Mouse (Mus musculus): ENCODE measurements around the gene Tnnc2. TPM values are rescaled to one million over a fixed set of nuclear protein-coding genes. Genes with fewer than 3 reads are reported as not detected.

Tnnc2 gene
- not detected for polyA plus RNA-seq (2017; shearing (Covaris generic))

GRCm38 (mm10) chr2:164779481-164780086 is at the start of gene Tnnc2:
Tnnc2 (minus strand) TSS chr2:164779967.

GRCm38 (mm10) chr2:164828437-164828836 is 48.7 kb upstream of the Tnnc2 start, which contains the start of gene Spata25:
Spata25 (minus strand) TSS chr2:164828537.

GRCm38 (mm10) chr2:164822636-164823165 is 42.9 kb upstream of the Tnnc2 start, which contains the start of gene Zswim1:
Zswim1 (plus strand) TSS chr2:164822686.

GRCm38 (mm10) chr2:164804533-164805331 is 25.0 kb upstream of the Tnnc2 start, which contains the start of the genes Acot8 and Zswim3:
Acot8 (minus strand) TSS chr2:164804882.
Zswim3 (plus strand) TSS chr2:164805098.

GRCm38 (mm10) chr2:164785481-164786387 is 6.0 kb upstream of the Tnnc2 start, which contains the start of gene Snx21:
Snx21 (plus strand) TSS chr2:164785823.

GRCm38 (mm10) chr2:164769258-164770037 is 10.3 kb downstream of the Tnnc2 start, which contains the start of gene Ube2c:
Ube2c (plus strand) TSS chr2:164769898.

GRCm38 (mm10) chr2:164745843-164746479 is 33.8 kb downstream of the Tnnc2 start, which contains the start of the genes Wfdc3 and Dnttip1:
Wfdc3 (minus strand) TSS chr2:164745931.
Dnttip1 (plus strand) TSS chr2:164745983.

Other genes with a start within 250 kb of the Tnnc2 start
- gene Wfdc2, start 217.6 kb downstream of the Tnnc2 start, polyA plus RNA-seq (2017; shearing (Covaris generic)) = 2.6 TPM
- gene Spint3, start 206.5 kb downstream of the Tnnc2 start, polyA plus RNA-seq (2017; shearing (Covaris generic)) = not detected
- gene Wfdc6a, start 194.5 kb downstream of the Tnnc2 start, polyA plus RNA-seq (2017; shearing (Covaris generic)) = not detected
- gene Eppin, start 186.4 kb downstream of the Tnnc2 start, polyA plus RNA-seq (2017; shearing (Covaris generic)) = not detected
- not detected for gene Wfdc6b, start 166.4 kb downstream of the Tnnc2 start, polyA plus RNA-seq (2017; shearing (Covaris generic))
- gene Wfdc8, start 166.3 kb downstream of the Tnnc2 start, polyA plus RNA-seq (2017; shearing (Covaris generic)) = not detected
- not detected for gene Wfdc16, start 141.2 kb downstream of the Tnnc2 start, polyA plus RNA-seq (2017; shearing (Covaris generic))
- gene Wfdc10, start 123.9 kb downstream of the Tnnc2 start, polyA plus RNA-seq (2017; shearing (Covaris generic)) = not detected
- gene Wfdc9, start 123.4 kb downstream of the Tnnc2 start, polyA plus RNA-seq (2017; shearing (Covaris generic)) = not detected
- gene Wfdc11, start 105.9 kb downstream of the Tnnc2 start, polyA plus RNA-seq (2017; shearing (Covaris generic)) = not detected
- gene Wfdc13, start 94.9 kb downstream of the Tnnc2 start, polyA plus RNA-seq (2017; shearing (Covaris generic)) = not detected
- not detected for gene Spint4, start 81.5 kb downstream of the Tnnc2 start, polyA plus RNA-seq (2017; shearing (Covaris generic))
- gene Spint5, start 64.7 kb downstream of the Tnnc2 start, polyA plus RNA-seq (2017; shearing (Covaris generic)) = not detected
- not detected for gene Wfdc3, start 34.0 kb downstream of the Tnnc2 start, polyA plus RNA-seq (2017; shearing (Covaris generic))
- 10.4 TPM for gene Dnttip1, start 34.0 kb downstream of the Tnnc2 start, polyA plus RNA-seq (2017; shearing (Covaris generic))
- 8.4 TPM for gene Ube2c, start 10.1 kb downstream of the Tnnc2 start, polyA plus RNA-seq (2017; shearing (Covaris generic))
- gene Snx21, start 5.9 kb upstream of the Tnnc2 start, polyA plus RNA-seq (2017; shearing (Covaris generic)) = 6.5 TPM
- 43.9 TPM for gene Acot8, start 24.9 kb upstream of the Tnnc2 start, polyA plus RNA-seq (2017; shearing (Covaris generic))
- gene Zswim3, start 25.1 kb upstream of the Tnnc2 start, polyA plus RNA-seq (2017; shearing (Covaris generic)) = 9.8 TPM
- 27.5 TPM for gene Zswim1, start 42.7 kb upstream of the Tnnc2 start, polyA plus RNA-seq (2017; shearing (Covaris generic))
- gene Spata25, start 48.6 kb upstream of the Tnnc2 start, polyA plus RNA-seq (2017; shearing (Covaris generic)) = 0.72 TPM
- 218 TPM for gene Ctsa, start 52.9 kb upstream of the Tnnc2 start, polyA plus RNA-seq (2017; shearing (Covaris generic))
- gene Neurl2, start 53.5 kb upstream of the Tnnc2 start, polyA plus RNA-seq (2017; shearing (Covaris generic)) = 2.6 TPM
- gene Pltp, start 77.7 kb upstream of the Tnnc2 start, polyA plus RNA-seq (2017; shearing (Covaris generic)) = 0.98 TPM
- 155 TPM for gene Pcif1, start 99.3 kb upstream of the Tnnc2 start, polyA plus RNA-seq (2017; shearing (Covaris generic))
- 42.1 TPM for gene Zfp335, start 131.8 kb upstream of the Tnnc2 start, polyA plus RNA-seq (2017; shearing (Covaris generic))
- 8.8 TPM for gene Mmp9, start 160.8 kb upstream of the Tnnc2 start, polyA plus RNA-seq (2017; shearing (Covaris generic))
- not detected for gene Slc12a5, start 180.8 kb upstream of the Tnnc2 start, polyA plus RNA-seq (2017; shearing (Covaris generic))

Data from CD4-positive, CD25-positive, alpha-beta regulatory T cell, adult 9 weeks (primary cell).